ENCODE assay signal across 10 mouse cellular contexts in genomic region chr13:93074147-93074641, GRCm38 (mm10).
DNase-seq lines count a peak whose midpoint lies in the region; ATAC-seq and TF ChIP-seq lines count a peak whose summit lies in the region.
"Had no signal": no experiment of that assay in that cellular context is flagged by ENCODE, and none has a peak within 500 bp of the region (broad histone marks: within the 10 kb centered on the region; RNA-seq: fewer than 3 reads in every experiment).

No protein-coding gene starts in this region.

- H3K4me3 ChIP-seq in hindbrain, embryonic 11.5 days (ENCODE audit: low read depth, low read length): no peak overlapping the region
- H3K4me3 ChIP-seq in hindbrain, embryonic 10.5 days: no peak overlapping the region
- H3K4me3 ChIP-seq in midbrain, embryonic 15.5 days: no peak overlapping the region
- no peak overlapping the region for H3K4me3 ChIP-seq in cerebellum, adult 2 months (replicated peaks; ENCODE audit: insufficient read depth, low read depth, low read length)
- H3K4me3 ChIP-seq: neural tube, embryonic 12.5 days had no signal

- H3K27ac ChIP-seq in hindbrain, embryonic 11.5 days (ENCODE audit: low read depth, low read length): no peak overlapping the region
- H3K27ac ChIP-seq in hindbrain, embryonic 10.5 days: no peak overlapping the region
- no peak overlapping the region for H3K27ac ChIP-seq in midbrain, embryonic 15.5 days
- no peak overlapping the region for H3K27ac ChIP-seq in cerebellum, adult 2 months (ENCODE audit: insufficient read depth, low read length)
- H3K27ac ChIP-seq: neural tube, embryonic 12.5 days had no signal

- no peaks in the 10 kb centered on the region for H3K9me3 ChIP-seq in hindbrain, embryonic 11.5 days (ENCODE audit: control insufficient read depth, low read length)
- peaks cover 5% of the 10 kb centered on the region; the same call in 1 of the 2 replicates for H3K9me3 ChIP-seq in hindbrain, embryonic 10.5 days
- no peaks in the 10 kb centered on the region for H3K9me3 ChIP-seq in midbrain, embryonic 15.5 days

- intact Hi-C loops in heart, postnatal 14 days (cut with DNase I): loop anchor here (5.0 kb wide), 1 partner anchor 322 kb away; no protein-coding TSS in a partner anchor

- H3K4me1 ChIP-seq in hindbrain, embryonic 11.5 days (replicated peaks; ENCODE audit: control insufficient read depth, insufficient read depth, low read length): no peaks in the 10 kb centered on the region
- peaks cover 13% of the 10 kb centered on the region for H3K4me1 ChIP-seq in hindbrain, embryonic 10.5 days (replicated peaks)
- peaks cover 19% of the 10 kb centered on the region for H3K4me1 ChIP-seq in midbrain, embryonic 15.5 days
- peaks cover 8% of the 10 kb centered on the region for H3K4me1 ChIP-seq in cerebellum, adult 2 months (ENCODE audit: control insufficient read depth, insufficient read depth, low read length)

- TF ChIP-seq CTCF in cerebellum, adult 2 months (IDR thresholded peaks at IDR 0.05; ENCODE audit: borderline replicate concordance, insufficient read depth, low read depth, low read length): no peak

- H3K4me2 ChIP-seq in hindbrain, embryonic 11.5 days (replicated peaks; ENCODE audit: low read depth, low read length): no peak overlapping the region
- 0 out of 2 replicates have a peak overlapping the region, but pooled peaks have one; percentile 2 for H3K4me2 ChIP-seq in midbrain, embryonic 15.5 days

- no peak for ATAC-seq in hindbrain, embryonic 11.5 days (ENCODE audit: low FRiP score)
- ATAC-seq in midbrain, embryonic 15.5 days (replicated peaks): no peak

- WGBS in hindbrain, embryonic 11.5 days: 66% methylated on average over 17 of the region's 17 CpGs
- 73% methylated on average over 17 of the region's 17 CpGs for WGBS in hindbrain, embryonic 10.5 days
- WGBS in midbrain, embryonic 15.5 days: 62% methylated on average over 17 of the region's 17 CpGs
- WGBS in cerebellum, adult 2 months: 44% methylated on average over 17 of the region's 17 CpGs

- H3K9ac ChIP-seq in hindbrain, embryonic 11.5 days (ENCODE audit: low read depth, low read length): no peak overlapping the region
- H3K9ac ChIP-seq in midbrain, embryonic 15.5 days: no peak overlapping the region
- H3K9ac ChIP-seq: neural tube, embryonic 12.5 days had no signal

- no peak for TF ChIP-seq POLR2A in cerebellum, adult 2 months (IDR thresholded peaks at IDR 0.05; ENCODE audit: borderline replicate concordance, insufficient read depth, low read length)

- peak; percentile 10 for DNase-seq in hindbrain, embryonic 11.5 days (ENCODE audit: low spot score)
- DNase-seq in hindbrain, embryonic 10.5 days (ENCODE audit: low spot score): no peak
- peak; percentile 38 for DNase-seq in embryo, embryonic 11 days
- peak; percentile 19 for DNase-seq in forelimb bud, embryonic 11.5 days (ENCODE audit: low read depth, low spot score)
- no peak for DNase-seq in cerebellum, adult 2 months
- no peak for DNase-seq in spleen, postnatal 10 days (ENCODE audit: low spot score in 2 of 2)
- DNase-seq in heart, postnatal 14 days: no peak
- DNase-seq: gastrocnemius, postnatal 25 days had no signal

- H3K36me3 ChIP-seq in hindbrain, embryonic 11.5 days (ENCODE audit: control insufficient read depth, insufficient read depth, low read length): no peaks in the 10 kb centered on the region
- H3K36me3 ChIP-seq in hindbrain, embryonic 10.5 days: no peaks in the 10 kb centered on the region
- no peaks in the 10 kb centered on the region for H3K36me3 ChIP-seq in midbrain, embryonic 15.5 days (replicated peaks)
- H3K36me3 ChIP-seq: neural tube, embryonic 12.5 days had no signal

- H3K27me3 ChIP-seq in hindbrain, embryonic 11.5 days (ENCODE audit: control insufficient read depth, insufficient read depth, low read length): no peaks in the 10 kb centered on the region
- no peaks in the 10 kb centered on the region for H3K27me3 ChIP-seq in hindbrain, embryonic 10.5 days (ENCODE audit: insufficient read depth, poor library complexity, severe bottlenecking)
- H3K27me3 ChIP-seq in midbrain, embryonic 15.5 days (replicated peaks): no peaks in the 10 kb centered on the region
- no peaks in the 10 kb centered on the region for H3K27me3 ChIP-seq in cerebellum, adult 2 months (ENCODE audit: control insufficient read depth, insufficient read depth, low read length)
- H3K27me3 ChIP-seq: neural tube, embryonic 12.5 days had no signal

Comparison
In these comparisons a context has a peak if more than half of its experiments do, and no peak if none do; other contexts are left out.
1. DNase-seq: peak in hindbrain, embryonic 11.5 days (single experiment), embryo, embryonic 11 days (single experiment) and forelimb bud, embryonic 11.5 days (single experiment); none in hindbrain, embryonic 10.5 days (single experiment), cerebellum, adult 2 months (0 of 2), spleen, postnatal 10 days (0 of 2) and heart, postnatal 14 days (0 of 2).